Mouse (Mus musculus) midbrain, embryonic 12.5 days (tissue): Measurements from ENCODE around the gene Hcn2. TPM values are rescaled to one million over a fixed set of nuclear protein-coding genes. Genes with fewer than 3 reads are reported as not detected.
A peak's percentile ranks its signal among the peaks of the same experiment; 100 is the strongest.

ENCODE experiments used
- ATAC-seq: fragments of 200-750 bp; cut with Nextera tagmentation; 2 replicates; pipeline ENCODE4 v1.8.0; 2017; ENCODE audit warnings: low read depth, moderate TSS enrichment, moderate library complexity; ENCODE audit not compliant: low FRiP score
- H3K27ac ChIP-seq: fragments of 300-500 bp; sonication (generic); replicated peaks from 2 replicates; pipeline ENCODE4 v1.5.1; 2016; ENCODE audit warnings: mild to moderate bottlenecking
- H3K27me3 ChIP-seq: fragments of 300-500 bp; sonication (generic); 2 replicates; pipeline ENCODE4 v1.6.1; 2016; ENCODE audit warnings: mild to moderate bottlenecking
- H3K36me3 ChIP-seq: fragments of 300-500 bp; sonication (generic); 2 replicates; pipeline ENCODE4 v1.6.1; 2016
- H3K4me1 ChIP-seq: fragments of 300-500 bp; sonication (generic); 2 replicates; pipeline ENCODE4 v1.6.1; 2016
- H3K4me2 ChIP-seq: fragments of 300-500 bp; sonication (generic); replicated peaks from 2 replicates; pipeline ENCODE4 v1.6.1; 2016; ENCODE audit warnings: mild to moderate bottlenecking, moderate library complexity
- H3K4me3 ChIP-seq: fragments of 300-500 bp; sonication (generic); 2 replicates; pipeline ENCODE4 v1.5.1; 2016; ENCODE audit warnings: mild to moderate bottlenecking
- H3K9ac ChIP-seq: fragments of 300-500 bp; sonication (generic); replicated peaks from 2 replicates; pipeline ENCODE4 v1.6.1; 2016; ENCODE audit warnings: mild to moderate bottlenecking, moderate library complexity
- H3K9me3 ChIP-seq: fragments of 300-500 bp; sonication (generic); 2 replicates; pipeline ENCODE4 v1.6.1; 2016; ENCODE audit warnings: mild to moderate bottlenecking
- WGBS: fragments of 180-500 bp; shearing (Covaris S2); methylation state at CpG from one replicate; pipeline ENCODE4 v1.1.7; 2016; 5-methylcytosine and 5-hydroxymethylcytosine counted together
- polyA plus RNA-seq: library from polyadenylated mRNA; unstranded; fragments of >200 nt; fragmentation: Nextera tagmentation; extraction: Ambion mirVana; gene quantifications from 2 replicates; pipeline ENCODE4 v1.2.1, GENCODE M21; 2016

The Hcn2 gene
- polyA plus RNA-seq, 1 experiment from 2014 or later = 0.18 TPM

DNA sequence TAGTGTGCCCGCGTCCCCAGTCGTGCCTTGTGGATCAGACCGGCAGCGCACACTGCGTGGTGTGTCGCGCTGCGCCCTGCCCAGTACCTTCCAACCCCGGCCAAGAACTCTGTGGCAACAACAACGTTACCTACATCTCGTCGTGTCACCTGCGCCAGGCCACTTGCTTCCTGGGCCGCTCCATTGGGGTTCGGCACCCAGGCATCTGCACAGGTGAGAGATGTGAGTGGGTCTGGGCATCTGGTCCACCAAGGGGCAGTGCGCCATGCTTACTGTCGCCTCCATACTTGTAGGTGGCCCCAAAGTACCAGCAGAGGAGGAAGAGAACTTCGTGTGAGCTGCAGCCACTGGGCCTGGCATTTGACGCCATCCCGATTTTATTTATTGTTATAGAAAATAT lies 64.7 kb downstream of the Hcn2 start:
- H3K27ac ChIP-seq = no peak overlapping the region
- H3K4me2 ChIP-seq = peak overlapping the region; percentile 68
- ATAC-seq = no peak
- H3K4me1 ChIP-seq = peaks cover 33% of the 10 kb centered on the region
- H3K4me3 ChIP-seq = no peak overlapping the region
- H3K27me3 ChIP-seq = peaks cover 86% of the 10 kb centered on the region
- H3K36me3 ChIP-seq = no peaks in the 10 kb centered on the region
- no peak overlapping the region for H3K9ac ChIP-seq
- no peaks in the 10 kb centered on the region for H3K9me3 ChIP-seq
- WGBS = 34% methylated on average over 21 of the region's 21 CpGs

DNA sequence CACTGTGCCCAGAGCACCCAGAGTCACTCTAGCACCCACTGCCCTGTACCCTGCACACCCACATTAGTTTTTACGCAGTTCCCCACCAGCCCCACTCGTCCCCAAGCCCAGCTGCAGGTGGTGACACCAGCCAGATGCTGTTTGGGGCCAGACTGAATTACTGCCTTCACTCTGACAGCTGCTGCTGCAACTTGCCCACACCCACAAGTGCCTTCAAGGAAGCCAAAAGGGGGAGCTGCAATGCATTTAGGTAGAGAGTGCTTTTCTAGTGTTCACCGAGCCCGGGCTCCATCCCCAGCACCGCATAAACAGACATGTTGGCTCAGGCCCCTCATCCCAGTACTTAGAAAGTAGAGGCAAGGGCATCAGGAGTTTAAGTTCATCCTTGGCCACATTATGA lies 65.5 kb downstream of the Hcn2 start:
- WGBS = 61% methylated on average over 5 of the region's 5 CpGs

DNA sequence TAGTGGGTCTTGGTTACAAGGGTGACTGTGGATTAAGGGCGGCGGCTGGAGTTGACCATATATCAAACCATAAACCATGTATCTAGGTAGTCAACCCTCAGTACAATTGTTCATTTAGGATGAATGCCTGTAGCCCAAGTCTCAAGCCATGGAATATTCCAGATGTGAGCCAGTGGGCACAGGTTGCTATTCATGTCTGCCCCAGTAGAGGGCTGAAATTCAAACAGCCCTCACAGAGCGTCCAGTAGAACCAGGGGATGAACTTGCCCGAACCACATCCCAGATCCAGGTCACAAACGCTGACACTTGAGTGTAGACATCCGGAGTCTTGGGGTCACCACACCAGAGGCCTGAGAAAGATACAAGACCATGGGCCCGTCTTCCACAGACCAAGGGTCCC lies 66.6 kb downstream of the Hcn2 start:
- Histone ChIP-seq H3K36me3 (no peaks in the 10 kb centered on the region), H3K27me3 (peaks cover 67% of the 10 kb centered on the region), H3K9me3 (no peaks in the 10 kb centered on the region), H3K4me1 (peaks cover 24% of the 10 kb centered on the region), H3K27ac (no peak overlapping the region), H3K4me3 (no peak overlapping the region), H3K9ac (no peak overlapping the region), H3K4me2 (no peak overlapping the region)
- 65% methylated on average over 7 of the region's 7 CpGs for WGBS
- no peak for ATAC-seq

More for the DNA sequence above, 65.5 kb downstream of the Hcn2 start:
- H3K36me3 ChIP-seq = no peaks in the 10 kb centered on the region
- no peak overlapping the region for H3K27ac ChIP-seq
- H3K9me3 ChIP-seq = no peaks in the 10 kb centered on the region
- H3K9ac ChIP-seq = no peak overlapping the region
- peaks cover 32% of the 10 kb centered on the region for H3K4me1 ChIP-seq
- peaks cover 78% of the 10 kb centered on the region for H3K27me3 ChIP-seq
- no peak overlapping the region for H3K4me3 ChIP-seq
- no peak overlapping the region for H3K4me2 ChIP-seq
- no peak for ATAC-seq

DNA sequence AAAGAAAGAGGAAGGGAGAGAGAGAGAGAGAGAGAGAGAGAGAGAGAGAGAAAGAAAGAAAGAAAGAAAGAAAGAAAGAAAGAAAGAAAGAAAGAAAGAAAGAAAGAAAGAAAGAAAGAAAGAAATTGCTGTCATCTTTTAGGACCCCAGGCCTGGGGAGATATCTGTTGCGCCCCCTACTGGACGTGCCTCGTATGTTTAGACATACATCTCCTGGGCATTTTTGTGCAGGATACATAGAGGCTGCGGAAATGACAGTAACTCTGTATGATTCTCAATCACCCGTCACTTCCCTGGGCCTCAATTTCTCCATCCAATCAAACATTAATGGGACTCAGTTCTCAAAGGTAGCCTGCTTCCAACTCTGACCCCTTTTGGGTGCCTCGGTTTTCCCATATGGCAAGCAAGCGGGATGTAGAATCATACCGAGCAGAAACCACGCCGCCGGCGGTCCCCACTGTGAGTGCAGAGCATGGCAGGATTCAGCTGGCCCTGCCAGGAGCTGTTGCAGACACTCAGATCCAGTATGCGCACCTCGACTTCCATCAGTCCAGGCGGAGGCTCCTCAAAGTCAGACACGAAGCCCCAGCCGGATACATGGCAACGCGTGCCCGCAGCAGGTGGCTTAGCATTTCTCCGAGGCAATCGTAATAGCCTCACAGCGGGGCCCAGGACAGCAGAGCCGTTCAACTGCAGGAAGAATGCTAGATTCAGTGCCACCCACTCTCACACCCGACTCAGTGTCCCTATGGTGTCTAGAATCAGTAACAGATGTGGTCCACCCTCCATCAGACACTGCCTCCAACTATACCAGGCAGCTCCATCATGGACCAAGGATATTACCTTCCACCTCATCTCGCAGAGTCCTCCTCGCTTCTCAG lies 67.7 kb downstream of the Hcn2 start:
- no peak overlapping the region for H3K4me3 ChIP-seq
- peaks cover 56% of the 10 kb centered on the region for H3K27me3 ChIP-seq
- WGBS = 38% methylated on average over 27 of the region's 27 CpGs
- no peak overlapping the region for H3K27ac ChIP-seq
- no peaks in the 10 kb centered on the region for H3K9me3 ChIP-seq
- no peaks in the 10 kb centered on the region for H3K36me3 ChIP-seq
- no peak overlapping the region for H3K4me2 ChIP-seq
- H3K9ac ChIP-seq = no peak overlapping the region
- peaks cover 17% of the 10 kb centered on the region for H3K4me1 ChIP-seq
- ATAC-seq = no peak

Other genes starting within 250 kb of the Hcn2 start
- 0.07 TPM in 1 of 2 replicates, not detected in the other for gene Vmn2r83, start 247.9 kb upstream of the Hcn2 start, polyA plus RNA-seq
- 10.9 and 11.0 TPM in 2 replicates for gene Plpp2, start 182.8 kb upstream of the Hcn2 start, polyA plus RNA-seq
- 59.8 and 62.5 TPM in 2 replicates for gene Mier2, start 161.4 kb upstream of the Hcn2 start, polyA plus RNA-seq
- gene Theg, start 129.3 kb upstream of the Hcn2 start, polyA plus RNA-seq = not detected in 2 replicates
- gene C2cd4c, start 102.6 kb upstream of the Hcn2 start, polyA plus RNA-seq = 0.04 and 0.08 TPM in 2 replicates
- 22.8 and 23.3 TPM in 2 replicates for gene Shc2, start 78.7 kb upstream of the Hcn2 start, polyA plus RNA-seq
- gene Odf3l2, start 70.9 kb upstream of the Hcn2 start, polyA plus RNA-seq = not detected in 2 replicates
- 0.60 and 1.7 TPM in 2 replicates for gene Madcam1, start 52.1 kb upstream of the Hcn2 start, polyA plus RNA-seq
- gene Tpgs1, start 47.3 kb upstream of the Hcn2 start, polyA plus RNA-seq = 62.4 and 72.3 TPM in 2 replicates
- gene Cdc34, start 34.4 kb upstream of the Hcn2 start, polyA plus RNA-seq = 139 and 156 TPM in 2 replicates
- 1.4 TPM in 2 replicates for gene Gzmm, start 27.6 kb upstream of the Hcn2 start, polyA plus RNA-seq
- 540 and 588 TPM in 2 replicates for gene Bsg, start 12.1 kb upstream of the Hcn2 start, polyA plus RNA-seq
- 45.3 and 46.3 TPM in 2 replicates for gene Polrmt, start 29.9 kb downstream of the Hcn2 start, polyA plus RNA-seq
- 0.48 and 0.55 TPM in 2 replicates for gene Fgf22, start 38.4 kb downstream of the Hcn2 start, polyA plus RNA-seq
- 98.8 and 104 TPM in 2 replicates for gene Rnf126, start 50.3 kb downstream of the Hcn2 start, polyA plus RNA-seq
- gene Fstl3, start 60.6 kb downstream of the Hcn2 start, polyA plus RNA-seq = 1.0 and 1.6 TPM in 2 replicates
- gene Prss57, start 74.3 kb downstream of the Hcn2 start, polyA plus RNA-seq = 0.27 TPM in 1 of 2 replicates, not detected in the other
- gene Palm, start 76.9 kb downstream of the Hcn2 start, polyA plus RNA-seq = 198 and 204 TPM in 2 replicates
- gene Misp, start 104.4 kb downstream of the Hcn2 start, polyA plus RNA-seq = 0.94 and 1.0 TPM in 2 replicates
- 202 TPM in 2 replicates for gene Ptbp1, start 137.8 kb downstream of the Hcn2 start, polyA plus RNA-seq
- gene Prtn3, start 157.8 kb downstream of the Hcn2 start, polyA plus RNA-seq = 14.3 and 16.7 TPM in 2 replicates
- 296 and 302 TPM in 2 replicates for gene Plppr3, start 158.0 kb downstream of the Hcn2 start, polyA plus RNA-seq
- not detected in 2 replicates for gene Elane, start 169.6 kb downstream of the Hcn2 start, polyA plus RNA-seq
- gene Cfd, start 174.2 kb downstream of the Hcn2 start, polyA plus RNA-seq = not detected in 2 replicates
- gene Med16, start 192.3 kb downstream of the Hcn2 start, polyA plus RNA-seq = 65.4 and 68.4 TPM in 2 replicates
- 27.9 and 34.2 TPM in 2 replicates for gene Gm26602, start 194.2 kb downstream of the Hcn2 start, polyA plus RNA-seq
- gene Kiss1r, start 200.3 kb downstream of the Hcn2 start, polyA plus RNA-seq = 1.4 and 1.5 TPM in 2 replicates
- gene R3hdm4, start 204.6 kb downstream of the Hcn2 start, polyA plus RNA-seq = 157 and 167 TPM in 2 replicates
- gene Arid3a, start 210.4 kb downstream of the Hcn2 start, polyA plus RNA-seq = 4.0 and 5.6 TPM in 2 replicates
- gene Wdr18, start 243.5 kb downstream of the Hcn2 start, polyA plus RNA-seq = 90.4 and 97.0 TPM in 2 replicates